Mouse (Mus musculus): ENCODE data around the gene Kcnk5.

GRCm38 (mm10) chr14:20205747-20206146 is 24.1 kb upstream of the Kcnk5 start:
- TF ChIP-seq GATA1 (IDR thresholded peaks at IDR 0.05; ENCODE audit: borderline replicate concordance, low read length), result no peak
- no peak for TF ChIP-seq FLI1 (IDR thresholded peaks at IDR 0.05; ENCODE audit: low read length)
